ENCODE assay signal across 10 mouse cellular contexts in the genomic region with DNA sequence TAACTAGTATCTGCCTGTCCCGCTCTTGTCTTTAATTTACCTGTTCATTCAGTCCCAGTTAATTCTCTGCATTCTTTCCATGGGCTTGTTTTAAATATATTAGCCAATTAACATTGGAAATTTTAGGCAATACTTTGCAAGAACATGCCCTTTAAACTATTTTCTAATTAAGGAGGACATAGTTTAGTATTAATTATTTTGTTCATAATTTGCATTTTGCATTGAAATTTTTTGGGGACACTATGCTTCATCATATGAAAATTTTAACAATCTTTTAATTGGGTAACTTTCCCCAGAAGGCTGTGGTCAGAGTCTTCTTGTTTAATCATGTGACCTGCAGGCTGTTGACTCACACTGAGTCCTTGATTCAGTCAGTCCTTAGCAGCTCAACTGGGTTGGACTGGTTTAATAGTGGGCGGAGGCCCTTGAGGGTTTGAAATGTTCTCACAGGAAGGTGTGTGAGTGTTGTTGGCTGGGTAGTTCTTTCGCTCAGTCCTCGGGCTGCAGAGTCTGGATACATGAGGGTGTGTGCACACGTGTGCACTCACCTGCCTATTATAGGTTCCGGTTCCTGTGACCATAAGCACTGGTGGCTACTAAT.
A peak's percentile ranks its signal among the peaks of the same experiment; 100 is the strongest.
DNase-seq lines count a peak whose midpoint lies in the region; ATAC-seq and TF ChIP-seq lines count a peak whose summit lies in the region.
"Had no signal": no experiment of that assay in that cellular context is flagged by ENCODE, and none has a peak within 500 bp of the region (broad histone marks: within the 10 kb centered on the region; RNA-seq: fewer than 3 reads in every experiment).

No protein-coding gene starts in this region.

- TF ChIP-seq EP300 in ES-Bruce4 (IDR thresholded peaks at IDR 0.05; ENCODE audit: insufficient read depth, low read depth, low read length), result peak; percentile 84

- no peak overlapping the region for H3K9ac ChIP-seq in forebrain, embryonic 11.5 days (ENCODE audit: low read length)
- H3K9ac ChIP-seq in forebrain, postnatal 0 days, result no peak overlapping the region
- H3K9ac ChIP-seq in ES-Bruce4 (ENCODE audit: low read depth, poor library complexity, severe bottlenecking), result peak overlapping the region; percentile 17
- H3K9ac ChIP-seq in forebrain, embryonic 15.5 days (replicated peaks), result no peak overlapping the region
- H3K9ac ChIP-seq in limb, embryonic 14.5 days (ENCODE audit: low read depth, low read length, severe bottlenecking), result no peak overlapping the region
- H3K9ac ChIP-seq: embryonic facial prominence, embryonic 12.5 days had no signal

- H3K9me3 ChIP-seq in forebrain, embryonic 11.5 days (ENCODE audit: control insufficient read depth, low read length), result no peaks in the 10 kb centered on the region
- no peaks in the 10 kb centered on the region for H3K9me3 ChIP-seq in forebrain, postnatal 0 days (ENCODE audit: low read length)
- no peaks in the 10 kb centered on the region for H3K9me3 ChIP-seq in ES-Bruce4 (replicated peaks; ENCODE audit: control insufficient read depth, insufficient read depth, low read length, poor library complexity, severe bottlenecking)
- H3K9me3 ChIP-seq in forebrain, embryonic 15.5 days, result no peaks in the 10 kb centered on the region
- no peaks in the 10 kb centered on the region for H3K9me3 ChIP-seq in limb, embryonic 14.5 days (ENCODE audit: control insufficient read depth, low read length)
- H3K9me3 ChIP-seq: embryonic facial prominence, embryonic 12.5 days had no signal

- no peak overlapping the region for H3K4me3 ChIP-seq in forebrain, embryonic 11.5 days (ENCODE audit: low read depth, low read length)
- no peak overlapping the region for H3K4me3 ChIP-seq in forebrain, postnatal 0 days (ENCODE audit: low read depth, low read length)
- H3K4me3 ChIP-seq in ES-Bruce4 (ENCODE audit: low read depth, low read length), result no peak overlapping the region
- no peak overlapping the region for H3K4me3 ChIP-seq in forebrain, embryonic 15.5 days
- H3K4me3 ChIP-seq in limb, embryonic 14.5 days (replicated peaks; ENCODE audit: low read length), result no peak overlapping the region
- H3K4me3 ChIP-seq: embryonic facial prominence, embryonic 12.5 days had no signal

- no peaks in the 10 kb centered on the region for H3K36me3 ChIP-seq in forebrain, embryonic 11.5 days (ENCODE audit: control insufficient read depth, insufficient read depth, low read length)
- H3K36me3 ChIP-seq in forebrain, postnatal 0 days (ENCODE audit: insufficient read depth), result peaks cover 6% of the 10 kb centered on the region; the same call in 1 of the 2 replicates
- peaks cover 7% of the 10 kb centered on the region for H3K36me3 ChIP-seq in ES-Bruce4 (ENCODE audit: control insufficient read depth, insufficient read depth, low read length, poor library complexity, severe bottlenecking)
- no peaks in the 10 kb centered on the region for H3K36me3 ChIP-seq in forebrain, embryonic 15.5 days
- 0 out of 2 replicates have a peak, but pooled peaks cover 2% of the 10 kb centered on the region for H3K36me3 ChIP-seq in limb, embryonic 14.5 days (ENCODE audit: control insufficient read depth, insufficient read depth, low read length)
- H3K36me3 ChIP-seq: embryonic facial prominence, embryonic 12.5 days had no signal

- no peak for DNase-seq in forebrain, embryonic 11.5 days (ENCODE audit: low spot score)
- no peak for DNase-seq in forebrain, postnatal 0 days
- peak; percentile 48 for DNase-seq in limb, embryonic 14.5 days (ENCODE audit: low spot score)
- DNase-seq in left cerebral cortex, postnatal 25 days (ENCODE audit: low spot score in 2 of 2), result no peak
- no peak for DNase-seq in layer of hippocampus, adult 18-20 months (ENCODE audit: low spot score in 2 of 2)
- DNase-seq in frontal cortex, postnatal 14 days (ENCODE audit: low spot score in 2 of 2), result no peak
- DNase-seq: left cerebral cortex, postnatal 4 days had no signal

- no peak overlapping the region for H3K27ac ChIP-seq in forebrain, embryonic 11.5 days (ENCODE audit: low read depth, low read length)
- no peak overlapping the region for H3K27ac ChIP-seq in forebrain, postnatal 0 days (ENCODE audit: low read depth, low read length)
- peak overlapping the region; percentile 97 for H3K27ac ChIP-seq in ES-Bruce4 (ENCODE audit: insufficient read depth, low read length)
- H3K27ac ChIP-seq in forebrain, embryonic 15.5 days (replicated peaks), result 0 out of 2 replicates have a peak overlapping the region, but pooled peaks have one; percentile 18
- no peak overlapping the region for H3K27ac ChIP-seq in limb, embryonic 14.5 days (replicated peaks; ENCODE audit: low read depth, low read length)
- H3K27ac ChIP-seq: embryonic facial prominence, embryonic 12.5 days had no signal

- no peaks in the 10 kb centered on the region for H3K4me1 ChIP-seq in forebrain, embryonic 11.5 days (replicated peaks; ENCODE audit: control insufficient read depth, insufficient read depth, low read length)
- H3K4me1 ChIP-seq in forebrain, postnatal 0 days (ENCODE audit: insufficient read depth), result 0 out of 2 replicates have a peak, but pooled peaks cover 3% of the 10 kb centered on the region
- H3K4me1 ChIP-seq in ES-Bruce4 (ENCODE audit: control insufficient read depth, insufficient read depth, low read length), result peaks cover 2% of the 10 kb centered on the region
- H3K4me1 ChIP-seq in forebrain, embryonic 15.5 days, result peaks cover 18% of the 10 kb centered on the region
- H3K4me1 ChIP-seq in limb, embryonic 14.5 days (ENCODE audit: control insufficient read depth, insufficient read depth, low read length), result peaks cover 23% of the 10 kb centered on the region

- WGBS in forebrain, embryonic 11.5 days, result 83% methylated on average over 6 of the region's 6 CpGs
- WGBS in forebrain, postnatal 0 days, result 64% methylated on average over 6 of the region's 6 CpGs
- 75% methylated on average over 6 of the region's 6 CpGs for WGBS in forebrain, embryonic 15.5 days
- WGBS in limb, embryonic 14.5 days, result 37% methylated on average over 6 of the region's 6 CpGs

- intact Hi-C loops in left cerebral cortex, postnatal 25 days (cut with DNase I), result no loop called here

- no peak for TF ChIP-seq CTCF in forebrain, postnatal 0 days (IDR thresholded peaks at IDR 0.05; ENCODE audit: low read depth)
- TF ChIP-seq CTCF in ES-Bruce4 (IDR thresholded peaks at IDR 0.05; ENCODE audit: low read depth, low read length), result no peak

- H3K4me2 ChIP-seq in forebrain, embryonic 11.5 days (ENCODE audit: low read depth, low read length, severe bottlenecking), result no peak overlapping the region
- H3K4me2 ChIP-seq in forebrain, postnatal 0 days (ENCODE audit: low read depth), result no peak overlapping the region
- no peak overlapping the region for H3K4me2 ChIP-seq in forebrain, embryonic 15.5 days (replicated peaks)
- H3K4me2 ChIP-seq in limb, embryonic 14.5 days (replicated peaks; ENCODE audit: low read depth, low read length, severe bottlenecking), result no peak overlapping the region
- H3K4me2 ChIP-seq: embryonic facial prominence, embryonic 12.5 days had no signal

- no peaks in the 10 kb centered on the region for H3K27me3 ChIP-seq in forebrain, embryonic 11.5 days (ENCODE audit: control insufficient read depth, insufficient read depth, low read length)
- no peaks in the 10 kb centered on the region for H3K27me3 ChIP-seq in forebrain, postnatal 0 days (ENCODE audit: insufficient read depth, low read length)
- H3K27me3 ChIP-seq in ES-Bruce4 (ENCODE audit: control insufficient read depth, insufficient read depth, low read length, poor library complexity, severe bottlenecking), result no peaks in the 10 kb centered on the region
- no peaks in the 10 kb centered on the region for H3K27me3 ChIP-seq in forebrain, embryonic 15.5 days
- no peaks in the 10 kb centered on the region for H3K27me3 ChIP-seq in limb, embryonic 14.5 days (ENCODE audit: control insufficient read depth, insufficient read depth, low read length)
- H3K27me3 ChIP-seq: embryonic facial prominence, embryonic 12.5 days had no signal

- TF ChIP-seq POLR2A in ES-Bruce4 (IDR thresholded peaks at IDR 0.05; ENCODE audit: insufficient read depth, low read length), result no peak
- no peak for TF ChIP-seq POLR2A in limb, embryonic 14.5 days (IDR thresholded peaks at IDR 0.05; ENCODE audit: borderline replicate concordance, extremely low read depth, insufficient read depth, insufficient read length)

- ATAC-seq in forebrain, embryonic 11.5 days (replicated peaks; ENCODE audit: low FRiP score), result 0 out of 2 replicates have a peak, but pooled peaks have one; percentile 18
- no peak for ATAC-seq in forebrain, postnatal 0 days
- peak; percentile 24; the same call in 1 of the 2 replicates for ATAC-seq in forebrain, embryonic 15.5 days (replicated peaks)
- peak; percentile 48 for ATAC-seq in limb, embryonic 14.5 days (ENCODE audit: low FRiP score, low read depth)

Comparison
In these comparisons a context has a peak if more than half of its experiments do, and no peak if none do; other contexts are left out.
1. H3K27ac ChIP-seq: peak in ES-Bruce4 (single experiment) and forebrain, embryonic 15.5 days (single experiment); none in forebrain, embryonic 11.5 days (single experiment), forebrain, postnatal 0 days (single experiment) and limb, embryonic 14.5 days (single experiment).